Mouse (Mus musculus): ENCODE results near the gene Abcc2.
A peak's percentile ranks its signal among the peaks of the same experiment; 100 is the strongest.

Gene Abcc2

GRCm38 (mm10) chr19:43857347-43857746 lies 75.4 kb downstream of the Abcc2 start:
- no peak for DNase-seq

GRCm38 (mm10) chr19:43870418-43870817 lies 88.4 kb downstream of the Abcc2 start:
- no peak for DNase-seq

- no peak for DNase-seq
These were observed 92.4 kb downstream of the Abcc2 start for GRCm38 (mm10) chr19:43874351-43874750.

GRCm38 (mm10) chr19:43875996-43876395 lies 94.0 kb downstream of the Abcc2 start:
- DNase-seq, result no peak

- no peak for DNase-seq
These were observed 95.4 kb downstream of the Abcc2 start for GRCm38 (mm10) chr19:43877364-43877763.

GRCm38 (mm10) chr19:43878111-43879092 lies 96.4 kb downstream of the Abcc2 start:
- DNase-seq, result no peak

- peak; percentile 76 for DNase-seq
These were observed 97.6 kb downstream of the Abcc2 start for GRCm38 (mm10) chr19:43879401-43880212.

GRCm38 (mm10) chr19:43880420-43880819 lies 98.4 kb downstream of the Abcc2 start:
- DNase-seq, result no peak

GRCm38 (mm10) chr19:43881615-43882014 lies 99.6 kb downstream of the Abcc2 start:
- DNase-seq, result no peak

- no peak for DNase-seq
These were observed 101.0 kb downstream of the Abcc2 start for GRCm38 (mm10) chr19:43882895-43883573.

- no peak for DNase-seq
These were observed 102.9 kb downstream of the Abcc2 start for GRCm38 (mm10) chr19:43884668-43885498.

- DNase-seq, result no peak
These were observed 104.5 kb downstream of the Abcc2 start for GRCm38 (mm10) chr19:43886371-43887099.

GRCm38 (mm10) chr19:43887242-43887641 lies 105.2 kb downstream of the Abcc2 start:
- no peak for DNase-seq

GRCm38 (mm10) chr19:43887725-43888124 lies 105.7 kb downstream of the Abcc2 start:
- DNase-seq, result no peak

Data from right cerebral cortex, postnatal 14 days (tissue).